Mouse (Mus musculus) stomach, embryonic 16.5 days (tissue): Measurements from ENCODE around the gene Pkig. TPM values are rescaled to one million over a fixed set of nuclear protein-coding genes. Genes with fewer than 3 reads are reported as not detected.

Experiments
- ATAC-seq: fragments of 200-750 bp; cut with Nextera tagmentation; 2 replicates; pipeline ENCODE4 v1.8.0; 2017; ENCODE audit warnings: moderate number of reproducible peaks, moderate TSS enrichment; ENCODE audit not compliant: insufficient read depth, low FRiP score
- H3K27ac ChIP-seq: fragments of 300-500 bp; sonication (generic); 2 replicates; pipeline ENCODE4 v1.5.1; 2014; ENCODE audit warnings: low read length
- H3K27me3 ChIP-seq: fragments of 300-500 bp; sonication (generic); 2 replicates; pipeline ENCODE4 v1.6.1; 2014; ENCODE audit warnings: low read length, control low read depth, mixed read lengths; ENCODE audit not compliant: control insufficient read depth, insufficient read depth
- H3K36me3 ChIP-seq: fragments of 300-500 bp; sonication (generic); 2 replicates; pipeline ENCODE4 v1.6.1; 2014; ENCODE audit warnings: low read length; ENCODE audit not compliant: control insufficient read depth, insufficient read depth
- H3K4me1 ChIP-seq: fragments of 300-500 bp; sonication (generic); 2 replicates; pipeline ENCODE4 v1.6.1; 2014; ENCODE audit warnings: low read length, control low read depth, mixed read lengths; ENCODE audit not compliant: control insufficient read depth, insufficient read depth
- H3K4me2 ChIP-seq: fragments of 300-500 bp; sonication (generic); 2 replicates; pipeline ENCODE4 v1.6.1; 2014; ENCODE audit warnings: low read depth, low read length, mixed read lengths
- H3K4me3 ChIP-seq: fragments of 300-500 bp; sonication (generic); replicated peaks from 2 replicates; pipeline ENCODE4 v1.5.1; 2014; ENCODE audit warnings: mild to moderate bottlenecking, low read length
- H3K9ac ChIP-seq: fragments of 300-500 bp; sonication (generic); 2 replicates; pipeline ENCODE4 v1.6.1; 2014; ENCODE audit warnings: low read length
- H3K9me3 ChIP-seq: fragments of 300-500 bp; sonication (generic); replicated peaks from 2 replicates; pipeline ENCODE4 v1.6.1; 2016; ENCODE audit warnings: low read length, control low read depth; ENCODE audit not compliant: control insufficient read depth
- WGBS: fragments of 180-500 bp; shearing (Covaris S2); extraction: QIAGEN DNeasy Blood & Tissue Kit; methylation state at CpG from one replicate; pipeline ENCODE4 v1.1.7; 2014; 5-methylcytosine and 5-hydroxymethylcytosine counted together
- polyA plus RNA-seq: library from polyadenylated mRNA; unstranded; fragments of >200 nt; fragmentation: Nextera tagmentation; extraction: Ambion mirVana; gene quantifications from 2 replicates; pipeline ENCODE4 v1.2.1, GENCODE M21; 2015

Gene Pkig
- polyA plus RNA-seq, 1 experiment from 2014 or later: 107 TPM

DNA sequence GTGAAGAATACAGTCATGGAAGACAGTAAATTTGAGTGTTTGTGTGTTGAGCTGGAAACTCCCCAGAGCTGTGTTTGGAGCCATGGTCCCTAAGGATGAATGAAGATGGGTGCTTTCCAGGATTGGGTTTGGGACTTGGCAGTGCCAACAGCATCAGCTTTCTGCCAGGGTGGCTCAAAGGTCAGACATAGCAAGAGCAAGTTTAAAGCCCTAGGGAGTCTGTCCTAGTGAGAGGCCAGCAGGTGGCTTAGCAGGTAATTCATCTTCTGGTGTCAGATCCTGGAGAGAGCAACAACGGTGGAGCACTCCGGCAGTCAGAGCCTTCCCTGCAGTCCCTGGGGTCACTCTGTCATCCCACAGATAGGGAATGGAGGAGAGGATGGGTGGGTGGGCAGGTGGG lies 60.3 kb downstream of the Pkig start:
- no peak overlapping the region for H3K4me2 ChIP-seq
- no peak overlapping the region for H3K4me3 ChIP-seq
- H3K27ac ChIP-seq: no peak overlapping the region
- H3K4me1 ChIP-seq: peaks cover 3% of the 10 kb centered on the region
- no peak for ATAC-seq
- WGBS: 25% methylated on average over 2 of the region's 2 CpGs
- H3K36me3 ChIP-seq: peaks cover 4% of the 10 kb centered on the region; the same call in 1 of the 2 replicates
- H3K9me3 ChIP-seq: no peaks in the 10 kb centered on the region
- H3K9ac ChIP-seq: no peak overlapping the region
- H3K27me3 ChIP-seq: no peaks in the 10 kb centered on the region

DNA sequence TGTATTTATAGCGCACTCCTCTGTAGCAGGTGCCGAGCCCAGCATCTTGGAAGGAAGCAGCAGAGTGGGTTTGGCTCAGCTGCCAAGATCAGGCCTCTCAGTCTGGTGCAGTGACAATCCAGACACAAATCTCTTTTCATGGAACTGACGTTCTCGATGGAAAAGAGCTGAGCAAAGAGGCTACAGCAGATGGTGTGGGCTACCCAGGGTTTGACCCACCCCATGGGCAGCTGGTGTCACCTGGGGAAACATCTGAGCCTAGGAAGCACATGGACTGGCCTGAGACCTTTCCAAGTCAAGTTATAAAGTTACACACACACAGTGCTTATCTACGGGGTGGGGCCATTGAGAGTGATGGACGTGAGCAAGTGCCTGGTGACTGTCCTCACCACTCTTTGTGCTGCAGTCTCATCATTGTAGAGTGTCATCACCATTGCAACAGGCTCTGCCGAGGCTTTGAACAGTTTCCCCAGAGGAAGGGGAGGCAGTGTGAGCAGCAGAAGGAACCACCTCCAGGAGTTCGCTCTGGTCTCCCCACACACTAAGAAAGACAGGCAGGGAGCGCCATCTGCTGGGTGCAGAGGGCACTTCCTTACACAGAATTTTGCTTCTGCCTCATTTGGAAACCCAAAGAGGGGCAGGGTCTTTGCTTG lies 60.9 kb downstream of the Pkig start:
- Histone ChIP-seq H3K4me3 (no peak overlapping the region), H3K4me2 (peak overlapping the region; percentile 23; the same call in 1 of the 2 replicates), H3K36me3 (peaks cover 4% of the 10 kb centered on the region; the same call in 1 of the 2 replicates), H3K27ac (no peak overlapping the region), H3K4me1 (peaks cover 3% of the 10 kb centered on the region), H3K27me3 (no peaks in the 10 kb centered on the region), H3K9ac (no peak overlapping the region; the same call in 1 of the 2 replicates), H3K9me3 (no peaks in the 10 kb centered on the region)
- 32% methylated on average over 9 of the region's 9 CpGs for WGBS
- ATAC-seq: peak; percentile 70

DNA sequence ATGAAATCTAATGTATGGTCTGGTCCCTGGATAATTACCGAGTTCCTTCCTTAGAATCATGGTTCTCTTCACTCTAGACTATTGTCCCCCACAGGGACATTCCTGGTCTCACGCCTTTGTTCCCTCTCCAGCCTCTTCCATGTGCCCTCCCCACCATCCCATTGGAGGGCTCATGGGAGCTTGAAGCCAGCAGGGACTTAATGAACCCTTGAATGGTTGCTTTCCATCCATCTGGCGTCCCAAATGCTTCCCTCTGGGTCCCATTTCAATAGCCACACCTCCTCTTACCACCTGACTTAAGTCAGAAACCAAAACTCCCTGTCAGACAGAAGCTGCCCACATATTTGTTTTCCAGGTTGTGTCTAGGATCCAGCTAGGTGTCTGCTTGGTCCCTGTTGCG lies 61.4 kb downstream of the Pkig start:
- Histone ChIP-seq H3K4me2 (no peak overlapping the region), H3K27ac (no peak overlapping the region), H3K4me1 (peaks cover 3% of the 10 kb centered on the region), H3K9me3 (no peaks in the 10 kb centered on the region), H3K9ac (no peak overlapping the region), H3K36me3 (peaks cover 4% of the 10 kb centered on the region; the same call in 1 of the 2 replicates), H3K27me3 (no peaks in the 10 kb centered on the region), H3K4me3 (no peak overlapping the region)
- 49% methylated on average over 4 of the region's 4 CpGs for WGBS
- ATAC-seq: no peak

DNA sequence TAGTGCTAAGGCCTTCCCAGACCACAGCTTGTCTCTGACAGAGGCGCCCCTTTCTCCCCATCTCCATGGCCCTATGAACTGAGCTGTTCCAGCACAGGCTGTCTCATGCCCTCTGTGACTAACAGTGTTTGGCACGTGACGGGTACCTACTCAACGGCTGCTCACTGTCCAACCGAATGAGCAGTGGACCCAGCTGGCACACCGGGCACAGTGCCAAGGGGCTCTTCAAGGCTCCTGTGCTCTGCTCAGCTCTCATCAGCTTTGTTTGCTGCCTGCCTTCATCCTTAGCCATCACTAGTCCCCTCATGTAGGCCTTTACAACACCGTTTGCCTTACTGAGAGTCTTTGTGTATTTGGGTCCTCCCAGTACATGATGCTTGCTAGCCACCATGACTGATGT lies 64.4 kb downstream of the Pkig start:
- Histone ChIP-seq H3K4me1 (peaks cover 3% of the 10 kb centered on the region), H3K9me3 (no peaks in the 10 kb centered on the region), H3K9ac (no peak overlapping the region), H3K4me2 (no peak overlapping the region), H3K27me3 (no peaks in the 10 kb centered on the region), H3K27ac (no peak overlapping the region), H3K36me3 (peaks cover 4% of the 10 kb centered on the region; the same call in 1 of the 2 replicates), H3K4me3 (no peak overlapping the region)
- WGBS: 77% methylated on average over 7 of the region's 7 CpGs
- no peak for ATAC-seq

DNA sequence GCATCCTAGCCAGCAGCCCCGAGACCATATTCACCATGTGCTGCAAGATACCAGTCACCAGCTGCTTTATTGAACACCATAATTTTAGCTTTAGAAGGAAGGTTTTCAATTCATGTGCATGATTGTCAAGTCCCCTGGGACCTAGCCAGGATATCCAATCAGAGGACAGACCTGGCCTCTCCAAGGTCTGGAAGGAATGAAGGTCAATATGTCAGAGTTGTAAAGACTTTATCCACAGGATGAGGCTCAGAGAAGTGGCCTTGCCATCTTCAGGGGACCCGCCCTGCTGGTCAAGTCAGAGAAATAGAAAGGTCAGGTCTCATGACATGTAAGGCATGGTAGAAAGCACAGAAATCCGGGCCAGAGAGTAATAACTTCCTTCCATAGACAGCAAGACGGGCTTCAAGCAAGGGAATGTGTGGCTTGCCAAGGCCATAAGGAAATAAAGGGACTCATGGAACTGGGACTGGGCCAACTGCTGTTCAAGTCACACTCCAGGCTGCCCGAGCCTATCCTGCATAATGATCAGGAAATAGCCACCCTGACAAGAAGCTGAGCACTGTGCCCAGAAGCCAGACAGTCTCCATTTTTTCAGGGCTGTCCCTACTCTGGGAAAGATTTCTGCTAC lies 68.7 kb downstream of the Pkig start:
- no peaks in the 10 kb centered on the region for H3K9me3 ChIP-seq
- no peaks in the 10 kb centered on the region for H3K36me3 ChIP-seq
- H3K27me3 ChIP-seq: no peaks in the 10 kb centered on the region
- H3K4me3 ChIP-seq: no peak overlapping the region
- H3K4me1 ChIP-seq: no peaks in the 10 kb centered on the region
- H3K27ac ChIP-seq: no peak overlapping the region; the same call in 1 of the 2 replicates
- 71% methylated on average over 5 of the region's 5 CpGs for WGBS
- H3K9ac ChIP-seq: no peak overlapping the region
- no peak overlapping the region for H3K4me2 ChIP-seq
- no peak for ATAC-seq

DNA sequence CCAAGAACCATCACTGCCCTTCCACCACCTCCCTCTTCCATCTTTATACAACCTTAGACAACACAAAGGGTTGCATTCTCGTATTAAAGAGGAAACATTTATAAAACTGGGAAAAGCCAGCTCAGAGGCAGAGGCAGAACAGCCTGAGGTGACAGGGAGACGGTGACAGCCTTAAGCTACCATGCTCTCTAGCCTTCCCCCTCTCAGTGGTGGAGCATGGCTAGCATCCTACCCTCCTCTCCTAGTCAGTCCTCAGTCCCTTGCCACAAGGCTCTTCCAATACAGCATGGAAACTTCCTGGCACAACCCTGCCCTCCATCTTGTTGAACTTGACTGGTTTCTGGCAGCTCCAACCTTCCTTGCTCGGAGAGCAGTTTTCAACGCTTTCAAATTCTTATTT lies 70.1 kb downstream of the Pkig start:
- H3K4me1 ChIP-seq: no peaks in the 10 kb centered on the region
- H3K36me3 ChIP-seq: no peaks in the 10 kb centered on the region
- H3K9me3 ChIP-seq: no peaks in the 10 kb centered on the region
- H3K27ac ChIP-seq: no peak overlapping the region
- ATAC-seq: no peak
- H3K27me3 ChIP-seq: no peaks in the 10 kb centered on the region
- H3K4me2 ChIP-seq: no peak overlapping the region
- H3K9ac ChIP-seq: no peak overlapping the region
- no peak overlapping the region for H3K4me3 ChIP-seq
- WGBS: 73% methylated on average over 4 of the region's 4 CpGs

DNA sequence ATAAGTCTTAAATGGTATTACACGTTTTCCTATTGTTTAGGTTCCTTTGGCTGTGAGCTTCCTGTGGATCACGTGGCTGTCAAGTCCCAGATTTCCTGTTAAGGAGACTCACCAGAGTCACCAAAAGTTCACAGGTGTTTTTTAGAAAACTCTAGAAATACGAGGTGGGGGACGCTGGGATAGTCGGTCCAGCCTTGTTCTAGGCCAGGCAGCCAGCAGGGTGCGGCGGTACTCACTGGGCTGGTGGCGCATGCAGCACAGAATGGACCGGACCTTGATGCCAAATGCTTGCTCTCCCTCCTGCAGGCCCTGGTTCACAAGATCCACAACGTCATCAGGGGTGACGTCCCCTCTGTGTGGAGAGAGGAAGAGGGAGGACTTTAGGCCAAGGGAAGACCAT lies 73.8 kb downstream of the Pkig start:
- Histone ChIP-seq H3K9me3 (no peaks in the 10 kb centered on the region), H3K36me3 (no peaks in the 10 kb centered on the region), H3K9ac (no peak overlapping the region), H3K4me1 (peaks cover 6% of the 10 kb centered on the region; the same call in 1 of the 2 replicates), H3K4me3 (no peak overlapping the region), H3K27ac (no peak overlapping the region), H3K27me3 (no peaks in the 10 kb centered on the region), H3K4me2 (no peak overlapping the region)
- 82% methylated on average over 11 of the region's 11 CpGs for WGBS
- no peak for ATAC-seq

DNA sequence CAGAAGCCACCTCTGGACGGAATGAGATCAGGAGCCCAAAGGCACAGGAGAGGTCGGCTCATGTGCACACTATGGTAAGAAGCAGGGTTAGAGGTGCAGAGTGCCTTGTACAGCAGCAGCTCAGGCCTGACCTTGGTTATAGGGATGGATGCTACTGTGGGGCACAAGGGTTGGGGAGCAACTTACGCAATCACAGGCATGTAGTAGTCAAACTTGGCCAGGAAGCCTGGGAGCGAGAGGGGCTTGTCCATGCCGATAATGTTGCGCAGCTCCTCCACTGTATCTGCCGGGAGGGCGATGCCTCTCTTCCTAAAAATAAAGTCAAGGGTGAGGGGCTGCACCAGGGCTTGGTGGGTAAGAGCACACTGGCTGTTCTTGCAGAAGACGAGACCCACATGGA lies 77.0 kb downstream of the Pkig start:
- peaks cover 6% of the 10 kb centered on the region; the same call in 1 of the 2 replicates for H3K4me1 ChIP-seq
- no peak overlapping the region for H3K4me2 ChIP-seq
- 91% methylated on average over 9 of the region's 9 CpGs for WGBS
- no peaks in the 10 kb centered on the region for H3K27me3 ChIP-seq
- H3K9me3 ChIP-seq: no peaks in the 10 kb centered on the region
- no peak overlapping the region for H3K4me3 ChIP-seq
- no peak for ATAC-seq
- no peak overlapping the region for H3K9ac ChIP-seq
- no peak overlapping the region for H3K27ac ChIP-seq
- H3K36me3 ChIP-seq: no peaks in the 10 kb centered on the region

DNA sequence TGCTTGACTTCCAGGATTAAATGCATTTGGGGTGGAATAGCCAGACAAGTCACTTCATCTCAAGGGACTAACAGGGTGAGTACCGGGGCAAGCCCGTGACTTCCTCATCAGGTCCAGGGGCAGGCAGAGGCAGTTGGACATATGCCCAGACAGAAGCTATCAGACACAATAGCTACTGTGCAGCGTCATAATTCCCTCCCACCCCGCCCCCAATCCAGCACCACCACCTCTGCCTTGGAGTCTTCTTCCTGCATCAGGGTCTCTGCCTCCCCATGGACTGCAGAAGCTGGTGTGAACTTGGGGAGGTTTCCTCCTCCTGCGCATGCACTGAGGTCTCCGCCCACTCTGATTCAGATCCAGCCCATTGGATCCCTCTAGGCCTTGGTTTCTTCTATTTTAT lies 77.8 kb downstream of the Pkig start:
- no peak overlapping the region for H3K9ac ChIP-seq
- no peaks in the 10 kb centered on the region for H3K36me3 ChIP-seq
- 55% methylated on average over 6 of the region's 6 CpGs for WGBS
- peak; percentile 42; the same call in 1 of the 2 replicates for ATAC-seq
- no peak overlapping the region for H3K4me2 ChIP-seq
- H3K9me3 ChIP-seq: no peaks in the 10 kb centered on the region
- no peak overlapping the region for H3K27ac ChIP-seq
- no peaks in the 10 kb centered on the region for H3K27me3 ChIP-seq
- H3K4me1 ChIP-seq: peaks cover 6% of the 10 kb centered on the region; the same call in 1 of the 2 replicates
- no peak overlapping the region for H3K4me3 ChIP-seq
